Mouse (Mus musculus) liver, embryonic 11.5 days (tissue): ENCODE data around the gene Fgfr2. TPM values are rescaled to one million over a fixed set of nuclear protein-coding genes. Genes with fewer than 3 reads are reported as not detected.

Experiments
- ATAC-seq: fragments of 200-750 bp; cut with Nextera tagmentation; replicated peaks from 2 replicates; pipeline ENCODE4 v1.8.0; 2017; ENCODE audit warnings: moderate number of reproducible peaks, mild to moderate bottlenecking, moderate TSS enrichment, moderate library complexity; ENCODE audit not compliant: low FRiP score
- DNase-seq: peaks from one replicate; pipeline ENCODE4 v3.0.0-alpha.2; 2017; ENCODE audit warnings: low spot score
- H3K27ac ChIP-seq: fragments of 300-500 bp; sonication (generic); 2 replicates; pipeline ENCODE4 v1.5.1; 2014; ENCODE audit warnings: mild to moderate bottlenecking, low read depth, low read length, control low read depth
- H3K27me3 ChIP-seq: fragments of 300-500 bp; sonication (generic); replicated peaks from 2 replicates; pipeline ENCODE4 v1.6.1; 2014; ENCODE audit warnings: low read length, mixed read lengths; ENCODE audit not compliant: control insufficient read depth, insufficient read depth
- H3K36me3 ChIP-seq: fragments of 300-500 bp; sonication (generic); 2 replicates; pipeline ENCODE4 v1.6.1; 2014; ENCODE audit warnings: mild to moderate bottlenecking, low read length, moderate library complexity, mixed read lengths; ENCODE audit not compliant: control insufficient read depth, insufficient read depth
- H3K4me1 ChIP-seq: fragments of 300-500 bp; sonication (generic); replicated peaks from 2 replicates; pipeline ENCODE4 v1.6.1; 2014; ENCODE audit warnings: low read length, mixed read lengths; ENCODE audit not compliant: control insufficient read depth, insufficient read depth
- H3K4me2 ChIP-seq: fragments of 300-500 bp; sonication (generic); 2 replicates; pipeline ENCODE4 v1.6.1; 2014; ENCODE audit warnings: mild to moderate bottlenecking, control low read depth, moderate library complexity
- H3K4me3 ChIP-seq: fragments of 300-500 bp; sonication (generic); 2 replicates; pipeline ENCODE4 v1.5.1; 2014; ENCODE audit warnings: low read depth, low read length, control low read depth
- H3K9ac ChIP-seq: fragments of 300-500 bp; sonication (generic); 2 replicates; pipeline ENCODE4 v1.6.1; 2014; ENCODE audit warnings: low read depth, low read length, control low read depth
- H3K9me3 ChIP-seq: fragments of 300-500 bp; sonication (generic); 2 replicates; pipeline ENCODE4 v1.6.1; 2016; ENCODE audit warnings: low read length, inconsistent platforms, mixed read lengths; ENCODE audit not compliant: control insufficient read depth
- WGBS: fragments of 180-500 bp; shearing (Covaris S2); extraction: QIAGEN DNeasy Blood & Tissue Kit; methylation state at CpG from one replicate; pipeline ENCODE4 v1.1.7; 2014; 5-methylcytosine and 5-hydroxymethylcytosine counted together
- polyA plus RNA-seq: library from polyadenylated mRNA; unstranded; fragments of >200 nt; fragmentation: Nextera tagmentation; extraction: Ambion mirVana; gene quantifications from 2 replicates; pipeline ENCODE4 v1.2.1, GENCODE M21; 2014

Gene Fgfr2
- polyA plus RNA-seq, 1 experiment from 2014 or later = 32.6 TPM

- no peak overlapping the region for H3K4me3 ChIP-seq
- no peak overlapping the region for H3K27ac ChIP-seq
- no peak overlapping the region for H3K4me2 ChIP-seq
- DNase-seq (no peak), ATAC-seq (no peak)
- H3K36me3 ChIP-seq = no peaks in the 10 kb centered on the region
- 23% methylated on average over 6 of the region's 6 CpGs for WGBS
- no peaks in the 10 kb centered on the region for H3K27me3 ChIP-seq
- H3K9ac ChIP-seq = no peak overlapping the region
- H3K4me1 ChIP-seq = no peaks in the 10 kb centered on the region
- no peaks in the 10 kb centered on the region for H3K9me3 ChIP-seq
Measured at GRCm38 (mm10) chr7:131989056-131989455, 1134.1 kb downstream of the Fgfr2 start.

- Histone ChIP-seq H3K9me3 (no peaks in the 10 kb centered on the region), H3K4me2 (no peak overlapping the region), H3K9ac (no peak overlapping the region), H3K4me1 (no peaks in the 10 kb centered on the region), H3K4me3 (no peak overlapping the region), H3K27me3 (no peaks in the 10 kb centered on the region), H3K36me3 (no peaks in the 10 kb centered on the region), H3K27ac (no peak overlapping the region)
- 88% methylated on average over 11 of the region's 11 CpGs for WGBS
- DNase-seq (no peak), ATAC-seq (no peak)
Measured at GRCm38 (mm10) chr7:131978609-131979008, 1144.5 kb downstream of the Fgfr2 start.

DNA sequence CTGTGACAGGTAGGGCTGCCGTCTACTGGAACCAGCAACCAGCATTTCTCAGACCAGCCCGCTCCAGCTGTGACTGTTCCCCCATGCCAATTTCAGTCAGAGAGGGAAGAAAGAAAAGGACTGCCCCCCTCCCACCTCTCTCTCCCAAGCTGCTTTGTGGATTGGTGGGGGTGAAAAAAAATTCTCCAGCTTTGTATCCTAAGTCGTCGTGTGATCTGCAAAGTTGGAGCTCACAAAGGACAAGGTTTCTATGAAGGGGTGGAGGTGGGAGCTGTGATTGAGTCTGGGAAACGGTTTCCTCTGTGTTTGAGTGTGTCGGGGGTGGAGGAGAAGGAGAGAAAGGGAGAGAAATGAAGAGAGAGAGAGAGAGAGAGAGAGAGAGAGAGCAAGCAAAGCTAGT is 1147.3 kb downstream of the Fgfr2 start:
- Histone ChIP-seq H3K27ac (no peak overlapping the region), H3K4me3 (no peak overlapping the region), H3K36me3 (no peaks in the 10 kb centered on the region), H3K4me1 (no peaks in the 10 kb centered on the region), H3K4me2 (no peak overlapping the region), H3K9ac (no peak overlapping the region), H3K27me3 (no peaks in the 10 kb centered on the region), H3K9me3 (no peaks in the 10 kb centered on the region)
- ATAC-seq = no peak
- 65% methylated on average over 6 of the region's 6 CpGs for WGBS
- no peak for DNase-seq

DNA sequence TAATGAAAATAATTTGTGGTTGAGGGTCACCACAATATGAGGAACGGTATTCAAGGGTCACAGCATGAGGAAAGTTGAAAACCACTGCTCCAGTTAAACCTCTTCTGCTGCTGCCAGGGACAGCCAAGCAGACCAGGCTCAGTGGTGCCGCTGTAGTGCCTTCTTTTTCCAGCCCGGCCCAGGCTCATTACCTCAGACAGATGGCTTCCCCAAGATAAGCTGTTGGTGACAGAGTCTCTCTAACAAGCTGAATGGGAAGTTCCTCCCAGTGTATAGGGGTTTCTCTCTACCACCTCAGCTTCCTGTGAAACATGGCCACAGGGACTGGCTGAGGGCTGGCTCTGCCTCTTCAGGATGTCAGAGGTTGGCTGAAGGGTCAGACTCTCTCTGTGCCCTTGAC is 1152.9 kb downstream of the Fgfr2 start:
- Histone ChIP-seq H3K27me3 (peaks cover 32% of the 10 kb centered on the region), H3K9ac (no peak overlapping the region), H3K27ac (no peak overlapping the region), H3K4me3 (no peak overlapping the region), H3K9me3 (no peaks in the 10 kb centered on the region), H3K4me1 (no peaks in the 10 kb centered on the region), H3K4me2 (no peak overlapping the region), H3K36me3 (no peaks in the 10 kb centered on the region)
- DNase-seq (no peak), ATAC-seq (no peak)
- WGBS = 28% methylated on average over 3 of the region's 3 CpGs

DNA sequence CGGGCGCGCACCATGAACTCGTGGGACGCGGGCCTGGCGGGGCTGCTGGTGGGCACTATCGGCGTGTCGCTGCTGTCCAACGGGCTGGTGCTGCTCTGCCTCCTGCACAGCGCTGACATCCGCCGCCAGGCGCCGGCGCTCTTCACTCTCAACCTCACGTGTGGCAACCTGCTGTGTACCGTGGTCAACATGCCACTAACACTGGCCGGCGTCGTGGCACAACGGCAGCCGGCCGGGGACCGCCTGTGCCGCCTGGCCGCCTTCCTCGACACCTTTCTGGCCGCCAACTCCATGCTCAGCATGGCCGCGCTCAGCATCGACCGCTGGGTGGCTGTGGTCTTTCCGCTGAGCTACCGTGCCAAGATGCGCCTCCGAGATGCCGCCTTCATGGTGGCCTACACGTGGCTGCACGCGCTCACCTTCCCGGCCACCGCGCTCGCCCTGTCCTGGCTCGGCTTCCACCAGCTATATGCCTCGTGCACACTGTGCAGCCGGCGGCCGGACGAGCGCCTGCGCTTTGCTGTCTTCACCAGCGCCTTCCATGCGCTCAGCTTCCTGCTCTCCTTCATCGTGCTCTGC is 1156.1 kb downstream of the Fgfr2 start:
- DNase-seq (no peak), ATAC-seq (no peak)
- Histone ChIP-seq H3K9ac (no peak overlapping the region), H3K4me1 (no peaks in the 10 kb centered on the region), H3K4me2 (no peak overlapping the region; the same call in 1 of the 2 replicates), H3K27me3 (peaks cover 35% of the 10 kb centered on the region), H3K27ac (no peak overlapping the region), H3K4me3 (peak overlapping the region; percentile 17; the same call in 1 of the 2 replicates), H3K36me3 (no peaks in the 10 kb centered on the region), H3K9me3 (no peaks in the 10 kb centered on the region)
- 10% methylated on average over 57 of the region's 57 CpGs for WGBS

- 5% methylated on average over 27 of the region's 32 CpGs for WGBS
- Histone ChIP-seq H3K9me3 (no peaks in the 10 kb centered on the region), H3K4me3 (peak within 1 kb of the TSS; percentile 17; the same call in 1 of the 2 replicates), H3K4me2 (no peak within 1 kb of the TSS; the same call in 1 of the 2 replicates), H3K4me1 (no peaks in the 10 kb centered on the region), H3K27me3 (peaks cover 35% of the 10 kb centered on the region), H3K36me3 (no peaks in the 10 kb centered on the region), H3K9ac (no peak within 1 kb of the TSS), H3K27ac (no peak within 1 kb of the TSS)
- no peak for DNase-seq
- ATAC-seq = no peak; the same call in 1 of the 2 replicates
Measured at GRCm38 (mm10) chr7:131966023-131966915, 1156.9 kb downstream of the Fgfr2 start, which contains the start of gene Gpr26. Gene Gpr26 (plus strand): TSS chr7:131966460.

DNA sequence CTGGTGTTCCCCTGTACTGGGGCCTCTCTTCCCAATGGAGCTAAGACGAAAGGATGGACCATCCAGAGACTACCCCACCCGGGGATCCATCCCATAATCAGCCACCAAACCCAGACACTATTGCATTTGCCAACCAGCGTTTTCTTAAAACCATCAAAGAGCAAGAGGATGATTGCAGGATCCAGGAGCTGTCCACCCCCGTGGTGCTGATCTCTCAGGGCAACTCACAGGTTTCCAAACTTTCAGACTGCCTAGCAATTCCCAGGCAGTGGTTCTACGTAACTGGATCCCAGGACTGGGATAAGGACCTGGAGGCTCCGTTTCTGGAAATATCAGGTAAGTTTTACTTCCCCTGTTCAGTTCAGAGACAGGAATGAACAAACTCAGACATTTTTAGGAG is 1162.6 kb downstream of the Fgfr2 start:
- peak; percentile 39 for DNase-seq
- H3K9ac ChIP-seq = no peak overlapping the region
- WGBS = 24% methylated on average over 6 of the region's 6 CpGs

DNA sequence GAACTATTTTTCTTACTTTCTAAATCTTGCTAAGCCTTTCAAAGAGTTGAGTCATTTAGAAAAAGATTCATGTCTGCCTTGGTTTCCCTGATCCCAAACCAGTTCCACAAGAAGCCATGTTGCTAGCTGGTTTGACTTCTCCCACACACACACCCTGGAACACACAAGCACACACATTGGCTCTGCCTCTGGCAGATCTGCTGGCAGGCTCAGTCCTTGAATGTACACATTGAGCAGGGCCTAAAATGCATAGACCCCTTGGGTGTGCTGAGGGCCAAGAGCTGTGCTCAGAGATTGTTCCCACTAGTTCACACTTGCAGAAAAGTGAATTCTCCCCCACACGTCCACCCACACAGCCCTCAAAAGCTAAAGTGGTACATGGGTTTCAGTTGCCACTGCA is 1164.4 kb downstream of the Fgfr2 start:
- Histone ChIP-seq H3K9me3 (no peaks in the 10 kb centered on the region), H3K4me3 (no peak overlapping the region), H3K9ac (no peak overlapping the region), H3K4me2 (no peak overlapping the region), H3K27ac (no peak overlapping the region), H3K27me3 (no peaks in the 10 kb centered on the region), H3K36me3 (no peaks in the 10 kb centered on the region), H3K4me1 (no peaks in the 10 kb centered on the region)
- no peak for DNase-seq
- 50% methylated on average over 1 of the region's 1 CpGs for WGBS
- no peak for ATAC-seq

More for the DNA sequence above, 1162.6 kb downstream of the Fgfr2 start:
- no peak for ATAC-seq
- Histone ChIP-seq H3K36me3 (no peaks in the 10 kb centered on the region), H3K27me3 (peaks cover 6% of the 10 kb centered on the region), H3K4me1 (no peaks in the 10 kb centered on the region), H3K9me3 (no peaks in the 10 kb centered on the region), H3K4me2 (no peak overlapping the region), H3K27ac (no peak overlapping the region), H3K4me3 (no peak overlapping the region)
